Mouse (Mus musculus) CH12F3 (cell line): ENCODE results near the gene Tfpi.
"Not testable (repeated sequence)": the region's sequence is repeated elsewhere in the genome, so short reads cannot be mapped to it uniquely, and the experiment has no call there.

ENCODE experiments used
- in situ Hi-C: fragments of 300-500 bp; cut with MboI; formaldehyde crosslinking; loops from 2 replicates; pipeline ENCODE4 v1.14.3; 2020; ENCODE audit warnings: low sequenced_read_pairs

Gene Tfpi

GRCm38 (mm10) chr2:84396557-84396956 lies 80.0 kb downstream of the Tfpi start:
- in situ Hi-C loops = no loop called here

GRCm38 (mm10) chr2:84393236-84393635 lies 83.3 kb downstream of the Tfpi start:
- in situ Hi-C loops = no loop called here

GRCm38 (mm10) chr2:84389075-84389474 lies 87.5 kb downstream of the Tfpi start:
- in situ Hi-C loops = no loop called here

GRCm38 (mm10) chr2:84388537-84388936 lies 88.0 kb downstream of the Tfpi start:
- in situ Hi-C loops = not testable (repeated sequence)

GRCm38 (mm10) chr2:84388023-84388416 lies 88.6 kb downstream of the Tfpi start:
- in situ Hi-C loops = no loop called here

- in situ Hi-C loops = no loop called here
Observed at GRCm38 (mm10) chr2:84387394-84388022, 89.1 kb downstream of the Tfpi start.

GRCm38 (mm10) chr2:84386563-84387393 lies 89.8 kb downstream of the Tfpi start:
- in situ Hi-C loops = no loop called here

GRCm38 (mm10) chr2:84384911-84385693 lies 91.5 kb downstream of the Tfpi start:
- in situ Hi-C loops = no loop called here

GRCm38 (mm10) chr2:84383828-84384227 lies 92.7 kb downstream of the Tfpi start:
- in situ Hi-C loops = no loop called here
